Mouse (Mus musculus): ENCODE results near the gene Prkg1.

Gene Prkg1

DNA sequence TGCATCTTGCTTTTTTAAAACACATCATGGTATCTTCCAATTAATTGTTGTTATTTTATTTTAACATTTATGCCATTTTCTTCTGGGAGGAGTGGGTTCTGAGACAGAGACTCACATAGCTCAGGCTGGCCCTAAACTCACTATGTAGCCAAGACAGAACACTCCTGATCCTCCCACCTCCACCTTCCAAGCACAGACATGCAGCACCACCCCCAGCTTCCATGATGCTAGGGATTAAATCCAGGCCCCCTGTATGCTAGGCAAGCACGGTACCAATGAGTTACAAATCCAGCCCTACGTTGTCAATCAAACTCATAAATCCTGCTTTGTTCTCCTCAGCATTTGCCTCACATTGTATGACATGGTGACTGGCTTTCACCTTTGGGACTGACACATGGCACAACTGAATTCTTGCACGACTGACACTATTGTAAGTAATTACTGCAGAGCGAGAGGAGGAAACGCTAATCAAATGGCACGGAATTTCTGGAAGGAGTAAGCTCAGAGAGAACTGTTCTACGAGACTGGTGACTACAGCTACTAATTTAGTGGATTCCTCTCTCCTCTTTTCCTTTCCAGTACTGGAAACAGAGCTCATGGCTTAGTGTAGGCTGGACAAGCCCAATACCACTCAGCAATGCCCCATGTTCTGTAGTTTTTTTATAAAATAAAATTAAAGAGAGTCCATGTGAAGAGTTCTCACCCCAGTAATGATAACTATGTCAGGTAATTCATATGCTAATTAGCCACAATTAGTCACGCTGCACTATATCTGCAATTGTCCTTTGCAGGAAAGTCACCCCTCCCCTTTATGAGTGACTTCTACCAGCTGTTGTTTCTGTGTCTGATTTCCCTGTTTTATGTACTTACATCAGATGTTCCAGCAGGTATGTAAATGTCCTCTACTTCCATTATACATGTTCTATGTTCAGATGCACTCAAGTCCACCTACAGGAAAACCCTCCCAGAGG lies 133.6 kb downstream of the Prkg1 start:
- DNase-seq (ENCODE audit: extremely low spot score, low spot score) = no peak

DNA sequence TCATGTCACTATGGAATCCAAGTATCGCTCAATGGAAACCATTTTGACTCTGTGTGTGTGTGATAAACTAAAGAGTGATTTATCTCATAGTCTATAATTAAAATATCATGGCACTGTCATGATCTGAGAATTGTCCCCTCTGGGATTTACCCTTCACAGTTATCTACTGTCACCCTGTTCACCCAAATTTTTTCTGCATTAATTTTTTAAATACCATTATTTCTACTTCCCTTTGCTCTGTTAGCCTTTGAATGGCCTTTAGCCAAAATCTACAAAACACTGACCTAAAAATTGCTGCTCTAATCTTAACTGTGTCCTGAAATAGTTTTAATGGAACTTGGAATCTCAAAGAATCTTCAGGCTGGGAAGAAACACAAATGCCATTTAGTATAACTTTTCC lies 143.1 kb downstream of the Prkg1 start:
- DNase-seq (ENCODE audit: extremely low spot score, low spot score) = no peak

DNA sequence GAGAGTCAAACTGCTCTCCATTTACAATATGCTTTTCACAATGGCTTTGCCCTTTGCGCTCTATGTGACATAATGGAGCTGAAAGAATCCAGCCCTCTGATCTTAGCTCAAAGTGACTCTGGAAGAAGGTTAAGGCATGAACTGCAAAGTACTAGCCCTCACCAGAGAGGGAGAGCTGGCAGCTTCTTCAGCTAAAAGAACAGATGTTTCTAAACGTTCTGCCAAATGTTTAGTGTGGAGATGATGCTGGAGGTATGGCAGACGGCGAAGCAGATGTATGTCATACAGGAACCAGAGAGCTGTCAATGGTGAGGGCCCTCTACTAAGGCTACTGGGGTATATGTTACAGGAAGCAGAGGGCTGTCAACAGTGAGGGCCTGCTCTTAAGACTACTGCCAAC lies 148.0 kb downstream of the Prkg1 start:
- no peak for DNase-seq (ENCODE audit: extremely low spot score, low spot score)

DNA sequence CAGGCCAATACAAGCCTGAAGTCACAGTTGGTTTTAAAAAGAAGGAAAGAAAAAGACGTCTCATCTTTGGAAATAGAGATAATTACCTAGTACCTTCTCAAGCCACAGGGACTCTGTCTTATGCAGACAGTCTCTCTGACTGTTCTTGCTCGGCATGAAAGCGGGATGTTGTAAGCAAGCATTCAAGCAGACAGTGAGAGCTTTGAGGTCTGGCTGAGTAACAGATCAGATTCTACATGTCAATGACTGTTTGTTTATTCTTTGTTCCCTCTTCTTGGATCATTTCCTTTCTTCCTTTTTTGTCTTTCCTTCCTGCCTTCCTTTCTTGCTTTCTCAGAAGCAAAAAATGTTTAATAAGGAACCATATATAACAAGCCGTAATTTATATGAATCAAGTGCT lies 148.7 kb downstream of the Prkg1 start:
- DNase-seq (ENCODE audit: extremely low spot score, low spot score) = no peak

- DNase-seq (ENCODE audit: extremely low spot score, low spot score) = no peak
These were observed 151.7 kb downstream of the Prkg1 start for GRCm38 (mm10) chr19:31613146-31613545.

DNA sequence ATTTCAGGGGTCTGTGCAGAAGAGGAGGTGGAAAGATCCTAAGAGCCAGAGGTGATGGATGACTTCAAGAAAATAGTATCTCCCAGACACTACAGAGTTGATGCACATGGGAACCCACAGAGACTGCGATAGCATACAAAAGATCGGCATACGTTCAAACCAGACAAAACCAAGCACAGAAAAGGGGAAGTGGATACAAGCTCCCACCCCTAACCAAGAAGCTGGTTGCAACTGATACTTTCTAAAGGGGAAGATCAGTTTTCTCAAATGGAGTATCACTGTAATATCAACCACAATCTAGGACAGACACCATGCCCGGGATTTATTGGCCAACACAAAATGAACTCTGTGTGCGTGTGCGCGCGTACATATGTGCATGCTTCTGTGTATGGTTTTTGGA lies 162.3 kb downstream of the Prkg1 start:
- no peak for DNase-seq (ENCODE audit: extremely low spot score, low spot score)

GRCm38 (mm10) chr19:31594011-31594410 lies 170.8 kb downstream of the Prkg1 start:
- no peak for DNase-seq (ENCODE audit: extremely low spot score, low spot score)

DNA sequence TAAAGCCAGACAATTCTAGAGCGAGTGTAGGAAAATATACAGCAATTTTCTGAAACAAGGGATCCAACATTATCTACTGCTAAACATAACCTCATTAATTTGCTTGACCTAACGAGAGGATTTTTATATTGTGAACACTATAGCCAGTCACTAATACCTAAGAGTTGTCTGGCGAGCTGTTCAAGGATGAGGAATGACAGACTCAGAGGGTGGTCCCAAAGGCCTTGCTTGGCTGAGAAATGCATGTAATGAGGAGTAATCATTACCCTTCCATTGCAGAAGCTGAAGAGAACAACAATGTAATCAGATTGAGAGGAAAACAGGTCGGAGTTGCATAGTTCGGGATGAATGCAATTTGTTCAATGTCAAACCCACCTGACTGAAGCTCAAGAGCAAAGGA lies 174.1 kb downstream of the Prkg1 start:
- DNase-seq (ENCODE audit: extremely low spot score, low spot score) = no peak

- DNase-seq (ENCODE audit: extremely low spot score, low spot score) = no peak
These were observed 187.7 kb downstream of the Prkg1 start for GRCm38 (mm10) chr19:31577092-31577491.

GRCm38 (mm10) chr19:31564329-31564728 lies 200.5 kb downstream of the Prkg1 start:
- DNase-seq (ENCODE audit: extremely low spot score, low spot score) = no peak

GRCm38 (mm10) chr19:31546063-31546462 lies 218.8 kb downstream of the Prkg1 start:
- no peak for DNase-seq (ENCODE audit: extremely low spot score, low spot score)

DNA sequence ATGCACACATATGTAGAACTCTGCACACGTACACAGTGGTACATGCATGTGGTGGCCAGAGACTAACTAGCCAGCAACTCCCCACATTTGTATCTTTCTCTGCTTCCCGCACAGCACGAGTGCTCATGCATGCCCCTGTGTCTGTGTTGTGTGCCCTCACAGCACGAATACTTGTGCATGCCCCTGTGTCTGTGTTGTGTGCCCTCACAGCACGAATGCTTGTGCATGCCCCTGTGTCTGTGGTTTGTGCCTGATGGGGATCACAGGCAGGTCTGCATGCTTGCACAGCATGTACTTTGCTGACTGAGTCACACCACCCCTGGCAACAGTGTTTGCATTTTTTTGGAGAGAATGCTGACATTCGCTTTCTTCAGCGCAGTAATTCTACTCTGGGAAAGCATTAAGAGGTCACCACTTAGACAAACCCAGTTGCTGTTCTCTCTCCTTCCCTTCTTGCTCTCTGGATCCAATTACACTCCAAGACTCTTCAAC lies 233.5 kb downstream of the Prkg1 start:
- DNase-seq (ENCODE audit: extremely low spot score, low spot score) = peak; percentile 26

GRCm38 (mm10) chr19:31530616-31531015 lies 234.2 kb downstream of the Prkg1 start:
- peak; percentile 20 for DNase-seq (ENCODE audit: extremely low spot score, low spot score)

- DNase-seq (ENCODE audit: extremely low spot score, low spot score) = no peak
These were observed 234.9 kb downstream of the Prkg1 start for GRCm38 (mm10) chr19:31529890-31530289.

DNA sequence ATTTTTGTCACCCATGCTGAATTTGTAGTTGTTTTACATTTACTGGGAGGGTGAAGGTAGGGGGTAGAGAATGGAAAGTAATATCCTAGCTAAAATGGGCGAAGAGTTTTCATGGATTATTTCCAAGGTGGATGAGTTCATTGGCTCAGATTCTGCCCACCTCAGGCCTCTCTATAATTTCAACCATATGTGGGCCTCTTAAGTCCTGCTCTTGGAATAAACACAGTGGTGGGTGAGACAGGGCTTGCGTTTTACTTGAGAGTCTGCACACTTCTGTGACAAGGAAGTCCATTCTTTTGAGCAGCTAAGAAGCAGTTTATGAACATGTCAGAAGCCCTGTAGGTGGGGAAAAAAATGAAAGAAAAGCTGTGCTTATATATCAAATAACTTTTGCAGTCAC lies 250.3 kb downstream of the Prkg1 start:
- no peak for DNase-seq (ENCODE audit: extremely low spot score, low spot score)

DNA sequence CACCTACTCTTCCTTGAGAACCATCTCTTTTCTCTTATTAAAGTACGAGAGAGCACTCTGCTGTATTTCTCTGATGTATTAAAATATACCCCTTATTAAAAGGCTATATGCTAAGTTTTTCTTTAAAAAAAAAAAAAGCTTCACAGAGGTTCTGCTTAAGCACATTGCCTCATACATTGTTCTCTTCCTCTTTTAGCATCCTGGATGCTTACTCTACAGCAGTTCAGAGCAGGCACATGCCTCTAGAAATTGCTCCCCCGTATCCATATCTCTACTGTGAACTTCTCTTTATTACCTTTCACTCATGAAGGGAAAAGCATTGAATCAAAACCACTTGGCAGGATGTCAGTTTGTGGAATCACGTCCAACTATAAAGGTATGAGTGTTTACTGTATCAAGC lies 257.0 kb downstream of the Prkg1 start:
- DNase-seq (ENCODE audit: extremely low spot score, low spot score) = no peak

DNA sequence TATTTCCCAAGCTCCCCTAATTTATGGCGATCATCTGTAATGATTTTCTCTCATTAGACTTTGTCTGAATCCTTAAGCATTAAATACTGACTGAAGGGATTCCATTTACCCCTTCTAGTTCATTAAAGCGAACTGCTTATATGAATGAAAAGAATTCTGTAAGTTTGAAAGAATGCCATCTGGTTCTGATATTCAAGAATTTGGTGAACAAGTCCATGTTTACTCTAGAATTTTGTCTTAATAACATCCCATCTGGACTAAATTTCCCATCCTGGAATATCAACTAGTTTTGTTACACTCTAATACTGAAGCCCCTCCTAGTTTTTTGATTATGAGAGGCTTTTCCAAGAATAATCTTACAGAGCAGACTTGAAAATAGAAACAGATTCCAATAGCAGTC lies 258.5 kb downstream of the Prkg1 start:
- DNase-seq (ENCODE audit: extremely low spot score, low spot score) = no peak

DNA sequence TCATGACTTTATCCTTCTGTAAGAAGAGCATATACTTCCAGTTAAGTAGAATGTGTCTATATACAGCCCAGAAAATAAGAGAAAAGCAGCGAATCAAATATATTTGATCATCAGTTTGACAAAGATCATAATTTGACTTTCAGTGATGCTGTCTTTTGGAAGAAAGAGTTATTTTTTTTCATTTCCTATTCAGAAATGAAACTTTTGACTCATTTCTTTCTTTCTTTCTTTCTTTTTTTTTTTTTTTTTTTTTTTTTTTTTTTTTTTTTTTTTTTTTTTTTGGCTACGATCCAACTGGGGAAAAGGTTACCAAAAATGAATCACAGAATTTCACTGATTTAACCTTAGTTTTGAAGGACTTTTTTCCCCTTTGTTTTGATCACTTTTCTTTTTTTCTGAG lies 259.8 kb downstream of the Prkg1 start:
- no peak for DNase-seq (ENCODE audit: extremely low spot score, low spot score)

- DNase-seq (ENCODE audit: extremely low spot score, low spot score) = no peak
These were observed 267.4 kb downstream of the Prkg1 start for GRCm38 (mm10) chr19:31497386-31497785.

GRCm38 (mm10) chr19:31489606-31490005 lies 275.2 kb downstream of the Prkg1 start:
- no peak for DNase-seq (ENCODE audit: extremely low spot score, low spot score)

DNA sequence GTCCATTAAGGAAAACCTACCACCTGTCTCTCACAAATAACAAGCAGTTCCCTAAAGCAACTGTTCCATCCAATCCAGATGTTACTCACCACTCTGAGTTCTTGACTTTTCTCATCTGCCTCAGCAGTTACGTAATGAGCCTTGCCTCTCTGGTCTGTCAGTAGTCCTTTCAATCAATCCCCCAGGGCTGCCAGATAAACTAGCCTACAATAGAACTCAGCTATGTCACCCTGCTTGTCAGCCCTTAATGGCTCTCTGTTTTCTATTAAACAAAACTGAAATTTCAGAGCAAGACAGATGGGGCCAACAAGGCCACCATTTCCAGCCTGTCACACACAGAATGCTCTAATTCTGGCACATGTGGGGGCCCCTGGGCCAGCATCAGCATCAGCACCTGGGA lies 293.1 kb downstream of the Prkg1 start:
- DNase-seq (ENCODE audit: extremely low spot score, low spot score) = no peak

GRCm38 (mm10) chr19:31460188-31460587 lies 304.6 kb downstream of the Prkg1 start:
- no peak for DNase-seq (ENCODE audit: extremely low spot score, low spot score)

GRCm38 (mm10) chr19:31444101-31444500 lies 320.7 kb downstream of the Prkg1 start:
- no peak for DNase-seq (ENCODE audit: extremely low spot score, low spot score)
